Mouse (Mus musculus): ENCODE data around the gene Zfp787. TPM values are rescaled to one million over a fixed set of nuclear protein-coding genes. Genes with fewer than 3 reads are reported as not detected.

Zfp787 gene
- total and polyA plus RNA-seq, 2 experiments from 2014 or later, result 61.5 to 66.7 TPM

DNA sequence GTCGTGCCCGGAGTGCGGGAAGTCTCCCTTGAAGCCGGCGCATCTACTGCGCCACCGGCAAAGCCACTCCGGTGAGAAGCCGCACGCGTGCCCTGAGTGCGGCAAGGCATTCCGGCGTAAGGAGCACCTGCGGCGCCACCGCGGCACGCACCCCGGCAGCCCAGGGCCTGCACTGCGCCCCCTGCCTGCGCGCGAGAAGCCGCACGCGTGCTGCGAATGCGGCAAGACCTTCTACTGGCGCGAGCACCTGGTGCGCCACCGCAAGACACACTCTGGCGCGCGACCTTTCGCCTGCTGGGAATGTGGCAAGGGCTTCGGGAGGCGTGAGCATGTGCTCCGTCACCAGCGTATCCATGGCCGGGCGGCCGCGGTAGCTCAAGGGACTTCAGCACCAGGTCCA lies 33.7 kb upstream of the Zfp787 start:
- no peak for ATAC-seq (ENCODE audit: low FRiP score)
- peak; percentile 41 for TF ChIP-seq CTCF (IDR thresholded peaks at IDR 0.05)

DNA sequence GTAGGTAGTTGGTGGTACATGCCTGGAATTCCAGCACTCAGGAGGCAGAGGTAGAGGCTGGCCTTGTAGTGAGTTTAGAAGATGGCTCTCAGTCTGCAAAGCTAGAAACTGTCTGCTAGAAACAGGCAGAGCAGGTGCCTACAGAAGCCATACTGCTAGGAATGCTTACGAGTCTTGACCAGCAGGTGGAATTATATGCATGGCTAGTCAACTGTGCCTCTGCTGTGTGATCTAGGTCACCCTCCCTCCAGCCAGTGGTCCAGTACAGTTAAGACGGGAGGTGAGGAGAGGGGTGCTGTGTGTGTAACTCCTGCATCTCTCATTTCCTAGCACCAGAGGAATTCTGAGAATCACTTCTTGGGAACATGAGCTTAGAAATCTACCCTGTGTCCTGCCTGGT lies 31.0 kb upstream of the Zfp787 start:
- Histone ChIP-seq H3K27me3 (ENCODE audit: insufficient read depth, low read length) (no peaks in the 10 kb centered on the region), H3K9me3 (ENCODE audit: low read length) (no peaks in the 10 kb centered on the region), H3K4me1 (ENCODE audit: insufficient read depth, low read length) (no peaks in the 10 kb centered on the region), H3K4me2 (ENCODE audit: low read depth, low read length, poor library complexity, severe bottlenecking) (no peak overlapping the region), H3K27ac (ENCODE audit: low read depth, low read length) (no peak overlapping the region), H3K36me3 (ENCODE audit: insufficient read depth, low read length) (peaks cover 53% of the 10 kb centered on the region), H3K9ac (replicated peaks; ENCODE audit: low read length, poor library complexity, severe bottlenecking) (no peak overlapping the region), H3K4me3 (ENCODE audit: low read depth, low read length) (no peak overlapping the region)
- no peak for ATAC-seq (ENCODE audit: low FRiP score)
- no peak for TF ChIP-seq CTCF (IDR thresholded peaks at IDR 0.05)
- WGBS, result 73% methylated on average over 2 of the region's 2 CpGs
- no peak for DNase-seq (ENCODE audit: low spot score)

More for the DNA sequence above, 33.7 kb upstream of the Zfp787 start:
- no peaks in the 10 kb centered on the region for H3K27me3 ChIP-seq (ENCODE audit: insufficient read depth, low read length)
- no peak overlapping the region for H3K27ac ChIP-seq (ENCODE audit: low read depth, low read length)
- H3K4me2 ChIP-seq (ENCODE audit: low read depth, low read length, poor library complexity, severe bottlenecking), result no peak overlapping the region
- 50% methylated on average over 44 of the region's 45 CpGs for WGBS
- no peak overlapping the region for H3K4me3 ChIP-seq (ENCODE audit: low read depth, low read length)
- peaks cover 48% of the 10 kb centered on the region for H3K36me3 ChIP-seq (ENCODE audit: insufficient read depth, low read length)
- H3K9ac ChIP-seq (replicated peaks; ENCODE audit: low read length, poor library complexity, severe bottlenecking), result no peak overlapping the region
- no peaks in the 10 kb centered on the region for H3K4me1 ChIP-seq (ENCODE audit: insufficient read depth, low read length)
- H3K9me3 ChIP-seq (ENCODE audit: low read length), result no peaks in the 10 kb centered on the region
- DNase-seq (ENCODE audit: low spot score), result no peak

DNA sequence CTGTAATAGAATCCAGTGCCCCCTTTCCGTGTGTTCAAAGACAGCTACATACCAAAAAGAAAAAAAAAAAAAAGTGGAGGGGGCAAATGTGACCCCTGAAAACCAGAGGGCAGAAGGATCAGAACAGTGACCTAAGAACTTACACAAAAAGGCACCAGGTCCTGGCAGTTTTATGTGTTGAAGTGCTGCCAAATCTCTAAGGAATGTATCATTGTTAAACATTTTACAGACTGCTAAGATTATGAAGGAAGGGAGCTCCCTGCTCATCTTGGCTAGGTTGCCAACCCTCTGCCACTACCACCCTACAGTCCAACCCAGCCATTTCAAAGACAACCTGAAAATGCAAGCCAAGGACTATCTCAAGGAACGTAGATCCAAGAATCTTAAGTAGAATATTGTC lies 30.4 kb upstream of the Zfp787 start:
- peaks cover 53% of the 10 kb centered on the region for H3K36me3 ChIP-seq (ENCODE audit: insufficient read depth, low read length)
- H3K27me3 ChIP-seq (ENCODE audit: insufficient read depth, low read length), result no peaks in the 10 kb centered on the region
- WGBS, result 94% methylated on average over 2 of the region's 2 CpGs
- no peaks in the 10 kb centered on the region for H3K4me1 ChIP-seq (ENCODE audit: insufficient read depth, low read length)
- no peak for TF ChIP-seq CTCF (IDR thresholded peaks at IDR 0.05)
- ATAC-seq (ENCODE audit: low FRiP score) (no peak), DNase-seq (ENCODE audit: low spot score) (no peak)
- H3K27ac ChIP-seq (ENCODE audit: low read depth, low read length), result no peak overlapping the region
- H3K9ac ChIP-seq (replicated peaks; ENCODE audit: low read length, poor library complexity, severe bottlenecking), result no peak overlapping the region
- no peaks in the 10 kb centered on the region for H3K9me3 ChIP-seq (ENCODE audit: low read length)
- no peak overlapping the region for H3K4me2 ChIP-seq (ENCODE audit: low read depth, low read length, poor library complexity, severe bottlenecking)
- no peak overlapping the region for H3K4me3 ChIP-seq (ENCODE audit: low read depth, low read length)

DNA sequence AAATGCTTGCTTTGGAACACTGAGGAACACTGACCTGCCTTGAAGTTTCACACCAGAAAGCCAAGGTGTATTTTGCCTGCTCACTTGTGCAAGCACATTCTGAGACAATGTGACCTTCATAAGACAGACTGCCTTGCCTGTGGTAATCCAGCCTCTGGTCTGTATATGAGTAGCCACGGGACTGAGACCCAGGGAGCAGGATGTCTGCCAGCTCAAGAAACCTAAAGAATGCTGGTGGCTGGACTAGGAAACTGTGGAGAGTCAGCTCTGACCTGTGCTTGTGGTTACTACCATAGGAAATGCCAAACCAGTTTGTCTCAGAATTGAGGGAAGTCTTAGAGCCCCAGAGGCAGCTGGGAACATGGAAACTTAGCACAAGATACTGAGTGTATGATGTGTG lies 29.6 kb upstream of the Zfp787 start:
- TF ChIP-seq CTCF (IDR thresholded peaks at IDR 0.05), result no peak
- 95% methylated on average over 1 of the region's 1 CpGs for WGBS
- no peak overlapping the region for H3K9ac ChIP-seq (replicated peaks; ENCODE audit: low read length, poor library complexity, severe bottlenecking)
- H3K4me1 ChIP-seq (ENCODE audit: insufficient read depth, low read length), result no peaks in the 10 kb centered on the region
- DNase-seq (ENCODE audit: low spot score) (no peak), ATAC-seq (ENCODE audit: low FRiP score) (no peak)
- H3K4me3 ChIP-seq (ENCODE audit: low read depth, low read length), result no peak overlapping the region
- no peak overlapping the region for H3K4me2 ChIP-seq (ENCODE audit: low read depth, low read length, poor library complexity, severe bottlenecking)
- no peaks in the 10 kb centered on the region for H3K9me3 ChIP-seq (ENCODE audit: low read length)
- no peaks in the 10 kb centered on the region for H3K27me3 ChIP-seq (ENCODE audit: insufficient read depth, low read length)
- no peak overlapping the region for H3K27ac ChIP-seq (ENCODE audit: low read depth, low read length)
- peaks cover 55% of the 10 kb centered on the region for H3K36me3 ChIP-seq (ENCODE audit: insufficient read depth, low read length)

DNA sequence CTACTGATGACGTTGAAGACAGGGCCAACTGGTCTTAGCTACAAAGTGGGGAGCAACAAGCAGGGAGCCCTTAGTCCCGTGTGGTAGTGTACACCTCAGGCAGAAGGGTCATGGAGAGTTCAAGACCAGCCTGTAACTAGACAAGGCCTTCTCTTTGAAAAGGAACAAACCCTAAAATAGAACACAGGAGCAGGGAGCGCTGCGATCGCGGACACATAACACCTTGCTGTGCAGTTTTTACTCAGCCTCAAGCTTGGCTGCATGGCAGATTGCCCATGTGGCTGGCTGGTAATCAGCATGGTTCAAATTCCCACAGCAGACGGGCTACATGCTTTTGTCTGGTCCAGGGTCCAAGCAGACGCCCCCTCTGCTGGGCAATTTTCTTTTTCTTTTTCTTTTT lies 28.7 kb upstream of the Zfp787 start:
- WGBS, result 90% methylated on average over 8 of the region's 8 CpGs
- DNase-seq (ENCODE audit: low spot score), result no peak

DNA sequence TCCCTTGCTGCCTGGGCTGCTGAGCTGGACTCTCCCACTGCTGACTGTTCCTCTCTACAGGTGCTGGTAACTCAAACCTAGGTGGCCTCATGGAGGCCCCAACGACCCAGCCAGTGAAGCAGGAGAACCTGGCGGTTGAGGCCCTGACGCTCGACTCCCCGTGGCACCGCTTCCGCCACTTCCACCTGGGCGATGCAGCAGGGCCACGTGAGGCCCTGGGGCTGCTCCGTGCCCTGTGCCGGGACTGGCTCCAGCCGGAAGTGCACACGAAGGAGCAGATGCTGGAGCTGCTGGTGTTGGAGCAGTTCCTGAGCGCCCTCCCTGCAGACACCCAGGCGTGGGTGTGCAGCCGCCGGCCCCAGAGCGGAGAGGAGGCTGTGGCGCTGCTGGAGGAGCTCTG lies 28.0 kb upstream of the Zfp787 start:
- no peak for DNase-seq (ENCODE audit: low spot score)
- Histone ChIP-seq H3K36me3 (ENCODE audit: insufficient read depth, low read length) (peaks cover 42% of the 10 kb centered on the region), H3K4me2 (ENCODE audit: low read depth, low read length, poor library complexity, severe bottlenecking) (no peak overlapping the region), H3K27me3 (ENCODE audit: insufficient read depth, low read length) (no peaks in the 10 kb centered on the region), H3K27ac (ENCODE audit: low read depth, low read length) (no peak overlapping the region), H3K9me3 (ENCODE audit: low read length) (no peaks in the 10 kb centered on the region), H3K9ac (replicated peaks; ENCODE audit: low read length, poor library complexity, severe bottlenecking) (no peak overlapping the region), H3K4me1 (ENCODE audit: insufficient read depth, low read length) (no peaks in the 10 kb centered on the region), H3K4me3 (ENCODE audit: low read depth, low read length) (no peak overlapping the region)
- no peak for TF ChIP-seq CTCF (IDR thresholded peaks at IDR 0.05)
- 95% methylated on average over 19 of the region's 19 CpGs for WGBS
- ATAC-seq (ENCODE audit: low FRiP score), result no peak

More for the DNA sequence above, 28.7 kb upstream of the Zfp787 start:
- no peaks in the 10 kb centered on the region for H3K9me3 ChIP-seq (ENCODE audit: low read length)
- no peaks in the 10 kb centered on the region for H3K4me1 ChIP-seq (ENCODE audit: insufficient read depth, low read length)
- no peak for ATAC-seq (ENCODE audit: low FRiP score)
- H3K4me3 ChIP-seq (ENCODE audit: low read depth, low read length), result no peak overlapping the region
- peaks cover 48% of the 10 kb centered on the region for H3K36me3 ChIP-seq (ENCODE audit: insufficient read depth, low read length)
- H3K4me2 ChIP-seq (ENCODE audit: low read depth, low read length, poor library complexity, severe bottlenecking), result no peak overlapping the region
- no peaks in the 10 kb centered on the region for H3K27me3 ChIP-seq (ENCODE audit: insufficient read depth, low read length)
- no peak for TF ChIP-seq CTCF (IDR thresholded peaks at IDR 0.05)
- no peak overlapping the region for H3K27ac ChIP-seq (ENCODE audit: low read depth, low read length)
- H3K9ac ChIP-seq (replicated peaks; ENCODE audit: low read length, poor library complexity, severe bottlenecking), result no peak overlapping the region
